Mouse (Mus musculus): ENCODE data around the gene Gm17622.

DNA sequence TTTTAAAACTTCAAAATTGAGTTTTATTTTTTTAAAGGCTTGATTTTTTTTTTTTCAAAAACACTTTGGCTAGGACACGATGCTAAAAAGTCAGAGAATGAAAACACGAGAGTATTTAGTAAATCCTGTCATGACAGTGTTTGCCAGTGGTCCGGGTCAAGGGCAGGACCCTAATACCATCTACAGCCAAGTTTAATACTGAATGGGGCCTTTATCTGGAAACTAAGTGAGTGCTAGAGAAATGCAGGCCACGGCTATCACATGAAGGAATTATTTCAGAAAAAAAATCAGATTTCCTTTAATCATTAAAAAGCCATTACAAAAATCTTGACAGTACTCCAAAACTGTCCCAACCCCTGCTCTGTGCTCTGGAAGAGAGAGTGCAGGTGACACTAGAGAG is 15.1 kb downstream of the Gm17622 start:
- no peak for TF ChIP-seq CTCF (IDR thresholded peaks at IDR 0.05; ENCODE audit: control insufficient read depth, insufficient read depth, insufficient read length)
- TF ChIP-seq USF1 (IDR thresholded peaks at IDR 0.05; ENCODE audit: low read depth), result no peak

Data from C2C12 (cell line).